Mouse (Mus musculus) limb, embryonic 14.5 days (tissue): ENCODE results near the gene Spata31d1b. TPM values are rescaled to one million over a fixed set of nuclear protein-coding genes. Genes with fewer than 3 reads are reported as not detected.

Source experiments
- ATAC-seq: fragments of 200-750 bp; cut with Nextera tagmentation; 2 replicates; pipeline ENCODE4 v1.8.0; 2017; ENCODE audit warnings: low read depth, moderate number of reproducible peaks, moderate TSS enrichment; ENCODE audit not compliant: low FRiP score
- DNase-seq: peaks from one replicate; pipeline ENCODE4 v3.0.0-alpha.2; 2015; ENCODE audit warnings: low spot score
- H3K27ac ChIP-seq: fragments of 300-500 bp; sonication (generic); replicated peaks from 2 replicates; pipeline ENCODE4 v1.5.1; 2014; ENCODE audit warnings: low read depth, mild to moderate bottlenecking, low read length, moderate library complexity, mixed read lengths
- H3K27me3 ChIP-seq: fragments of 300-500 bp; sonication (generic); 2 replicates; pipeline ENCODE4 v1.6.1; 2014; ENCODE audit warnings: low read length, mixed read lengths; ENCODE audit not compliant: control insufficient read depth, insufficient read depth
- H3K36me3 ChIP-seq: fragments of 300-500 bp; sonication (generic); 2 replicates; pipeline ENCODE4 v1.6.1; 2014; ENCODE audit warnings: mild to moderate bottlenecking, low read length, moderate library complexity, mixed read lengths; ENCODE audit not compliant: control insufficient read depth, insufficient read depth
- H3K4me1 ChIP-seq: fragments of 300-500 bp; sonication (generic); 2 replicates; pipeline ENCODE4 v1.6.1; 2014; ENCODE audit warnings: antibody characterized with exemption, low read length, mixed read lengths; ENCODE audit not compliant: control insufficient read depth, insufficient read depth
- H3K4me2 ChIP-seq: fragments of 300-500 bp; sonication (generic); replicated peaks from 2 replicates; pipeline ENCODE4 v1.6.1; 2014; ENCODE audit warnings: low read depth, mild to moderate bottlenecking, low read length, moderate library complexity; ENCODE audit not compliant: severe bottlenecking
- H3K4me3 ChIP-seq: fragments of 300-500 bp; sonication (generic); replicated peaks from 2 replicates; pipeline ENCODE4 v1.5.1; 2014; ENCODE audit warnings: low read length
- H3K9ac ChIP-seq: fragments of 300-500 bp; sonication (generic); 2 replicates; pipeline ENCODE4 v1.6.1; 2014; ENCODE audit warnings: mild to moderate bottlenecking, low read depth, low read length, moderate library complexity; ENCODE audit not compliant: severe bottlenecking
- H3K9me3 ChIP-seq: fragments of 300-500 bp; sonication (generic); 2 replicates; pipeline ENCODE4 v1.6.1; 2016; ENCODE audit warnings: low read length; ENCODE audit not compliant: control insufficient read depth
- POLR2A ChIP-seq: fragments of 200-500 bp; IDR thresholded peaks from 2 replicates; pipeline ENCODE4 v1.8.0; 2012; ENCODE audit warnings: inconsistent platforms, mild to moderate bottlenecking, moderate library complexity, borderline replicate concordance; ENCODE audit not compliant: insufficient read depth, insufficient read length; ENCODE audit errors: extremely low read depth
- WGBS: fragments of 180-500 bp; shearing (Covaris S2); extraction: QIAGEN DNeasy Blood & Tissue Kit; methylation state at CpG from one replicate; pipeline ENCODE4 v1.1.7; 2014; 5-methylcytosine and 5-hydroxymethylcytosine counted together
- polyA plus RNA-seq, 2 experiments: library from polyadenylated mRNA; depleted of rRNA in 1 of 2; stranded (reverse) in 1 of 2; unstranded in 1 of 2; fragments of >200 nt; fragmentation: Nextera tagmentation in 1 of 2; extraction: Ambion mirVana in 1 of 2; gene quantifications; 2 replicates each; pipeline versions ENCODE4 v1.2.1 to v1.2.3; 2012 to 2014

Spata31d1b gene
- polyA plus RNA-seq, 2 experiments: 0.04 TPM; not detected in 1

GRCm38 (mm10) chr13:59746164-59746563 lies 34.1 kb downstream of the Spata31d1b start:
- no peak for ATAC-seq
- no peak overlapping the region for H3K4me3 ChIP-seq
- TF ChIP-seq POLR2A: no peak
- DNase-seq: no peak
- no peaks in the 10 kb centered on the region for H3K36me3 ChIP-seq
- no peak overlapping the region for H3K4me2 ChIP-seq
- H3K4me1 ChIP-seq: no peaks in the 10 kb centered on the region
- H3K9ac ChIP-seq: no peak overlapping the region
- 71% methylated on average over 6 of the region's 6 CpGs for WGBS
- H3K27ac ChIP-seq: no peak overlapping the region
- no peaks in the 10 kb centered on the region for H3K27me3 ChIP-seq
- no peaks in the 10 kb centered on the region for H3K9me3 ChIP-seq

DNA sequence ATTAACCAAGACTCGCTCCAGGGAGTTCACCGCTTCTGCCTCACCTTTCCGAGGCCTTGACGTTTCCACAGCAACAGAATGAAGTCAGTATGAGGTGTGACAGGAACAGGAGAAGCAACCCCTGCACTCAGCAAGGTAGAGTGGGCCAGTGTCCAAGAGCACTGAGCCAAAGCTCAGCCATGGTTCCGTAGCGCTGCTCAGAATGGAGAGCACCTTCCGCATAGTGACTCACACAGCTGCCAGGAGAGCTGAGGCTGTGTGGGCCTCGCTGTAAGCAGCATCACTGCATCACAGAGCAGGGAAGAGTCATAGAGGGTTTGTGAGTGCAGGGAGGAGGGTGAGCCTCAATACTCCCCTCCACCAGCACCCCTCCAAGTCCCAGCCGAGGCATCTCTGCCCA lies 34.6 kb downstream of the Spata31d1b start, which contains the start of gene 1700014D04Rik:
TSS of gene 1700014D04Rik (minus strand) at position 42 of the 400 bp plus-strand sequence.
- ATAC-seq (no peak), DNase-seq (no peak)
- Histone ChIP-seq H3K4me3 (no peak within 1 kb of the TSS), H3K9me3 (no peaks in the 10 kb centered on the region), H3K4me1 (no peaks in the 10 kb centered on the region), H3K27me3 (no peaks in the 10 kb centered on the region), H3K4me2 (no peak within 1 kb of the TSS), H3K27ac (no peak within 1 kb of the TSS), H3K9ac (no peak within 1 kb of the TSS), H3K36me3 (no peaks in the 10 kb centered on the region)
- TF ChIP-seq POLR2A: no peak
- WGBS: 78% methylated on average over 9 of the region's 9 CpGs

- 41% methylated on average over 12 of the region's 12 CpGs for WGBS
- Histone ChIP-seq H3K4me1 (no peaks in the 10 kb centered on the region), H3K9ac (no peak overlapping the region), H3K9me3 (no peaks in the 10 kb centered on the region), H3K36me3 (peaks cover 11% of the 10 kb centered on the region; the same call in 1 of the 2 replicates), H3K4me2 (no peak overlapping the region), H3K27ac (no peak overlapping the region), H3K27me3 (no peaks in the 10 kb centered on the region), H3K4me3 (no peak overlapping the region)
- no peak for DNase-seq
- TF ChIP-seq POLR2A: no peak
- ATAC-seq: no peak
These were observed 38.2 kb downstream of the Spata31d1b start for GRCm38 (mm10) chr13:59750310-59750709.

- Histone ChIP-seq H3K9ac (no peak overlapping the region), H3K4me2 (no peak overlapping the region), H3K36me3 (peaks cover 59% of the 10 kb centered on the region), H3K27ac (no peak overlapping the region), H3K27me3 (no peaks in the 10 kb centered on the region), H3K9me3 (no peaks in the 10 kb centered on the region), H3K4me3 (no peak overlapping the region), H3K4me1 (no peaks in the 10 kb centered on the region)
- no peak for DNase-seq
- no peak for TF ChIP-seq POLR2A
- 90% methylated on average over 7 of the region's 7 CpGs for WGBS
- ATAC-seq: no peak
These were observed 44.8 kb downstream of the Spata31d1b start for GRCm38 (mm10) chr13:59756906-59757305.

DNA sequence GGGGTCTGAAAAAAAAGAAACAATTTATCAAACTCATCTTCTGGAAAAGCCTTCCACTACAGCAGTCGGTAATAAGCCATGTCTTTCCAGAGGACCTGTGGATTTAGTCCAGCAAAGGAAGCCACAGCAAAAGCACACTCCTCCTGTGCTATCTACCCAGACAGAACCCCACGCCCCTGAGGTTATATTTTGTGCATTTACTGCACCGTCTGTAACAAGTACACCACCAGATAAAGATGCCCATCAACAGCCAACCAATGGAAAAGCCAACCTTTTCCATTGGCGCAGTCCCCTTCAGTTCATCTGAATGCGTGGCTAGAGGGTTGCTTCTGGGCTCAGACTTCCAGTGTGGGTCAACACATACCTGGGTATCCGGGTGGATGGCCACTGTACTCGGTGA lies 50.7 kb downstream of the Spata31d1b start:
- Histone ChIP-seq H3K36me3 (peaks cover 49% of the 10 kb centered on the region), H3K9ac (no peak overlapping the region), H3K27ac (no peak overlapping the region), H3K4me3 (no peak overlapping the region), H3K4me1 (peaks cover 19% of the 10 kb centered on the region), H3K27me3 (no peaks in the 10 kb centered on the region), H3K9me3 (no peaks in the 10 kb centered on the region), H3K4me2 (no peak overlapping the region)
- no peak for TF ChIP-seq POLR2A
- ATAC-seq (no peak), DNase-seq (no peak)
- 92% methylated on average over 7 of the region's 7 CpGs for WGBS
